Comparison of ENCODE assay signal across 18 mouse cellular contexts in the genomic region with DNA sequence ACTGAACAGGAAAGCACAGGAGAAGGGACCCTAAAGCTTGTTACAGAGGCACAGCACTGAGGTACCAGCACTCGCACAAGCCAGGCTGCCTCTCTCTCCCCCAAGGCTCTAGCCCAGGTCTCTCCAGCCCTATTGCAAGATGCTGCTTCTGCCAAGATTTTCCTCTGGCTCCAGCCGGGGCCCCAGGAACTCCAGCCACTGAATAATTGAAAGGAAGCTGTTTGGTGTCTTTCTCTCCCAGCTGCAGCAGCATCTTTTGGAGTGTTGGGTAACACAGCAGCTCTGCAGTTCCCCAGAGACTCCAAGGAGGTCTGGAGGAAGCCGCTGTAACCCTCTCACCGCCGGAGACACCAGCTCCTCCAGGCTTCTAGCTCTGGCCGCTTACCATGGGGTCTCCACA. TPM values are rescaled to one million over a fixed set of nuclear protein-coding genes. Genes with fewer than 3 reads are reported as not detected.
DNase-seq lines count a peak whose midpoint lies in the region; ATAC-seq and TF ChIP-seq lines count a peak whose summit lies in the region.
"Had no signal": no experiment of that assay in that cellular context is flagged by ENCODE, and none has a peak within 500 bp of the region (broad histone marks: within the 10 kb centered on the region; RNA-seq: fewer than 3 reads in every experiment).

No protein-coding gene starts in this region.

- peaks cover 40% of the 10 kb centered on the region for H3K4me1 ChIP-seq in hindbrain, embryonic 15.5 days (replicated peaks)
- peaks cover 32% of the 10 kb centered on the region for H3K4me1 ChIP-seq in neural tube, embryonic 12.5 days

- no peaks in the 10 kb centered on the region for H3K9me3 ChIP-seq in hindbrain, embryonic 15.5 days
- no peaks in the 10 kb centered on the region for H3K9me3 ChIP-seq in neural tube, embryonic 12.5 days

- no peaks in the 10 kb centered on the region for H3K36me3 ChIP-seq in hindbrain, embryonic 15.5 days
- peaks cover 4% of the 10 kb centered on the region; the same call in 1 of the 2 replicates for H3K36me3 ChIP-seq in neural tube, embryonic 12.5 days

- WGBS in hindbrain, embryonic 15.5 days = 31% methylated on average over 6 of the region's 6 CpGs
- 46% methylated on average over 6 of the region's 6 CpGs for WGBS in neural tube, embryonic 12.5 days

- TF ChIP-seq CTCF in gastrocnemius, adult 2 months (IDR thresholded peaks at IDR 0.05) = no peak
- no peak for TF ChIP-seq CTCF in brain, embryonic 14.5 days (IDR thresholded peaks at IDR 0.05; ENCODE audit: borderline replicate concordance, extremely low read depth, insufficient read depth, insufficient read length)

- H3K27ac ChIP-seq in gastrocnemius, adult 2 months = no peak overlapping the region
- peak overlapping the region; percentile 47 for H3K27ac ChIP-seq in hindbrain, embryonic 15.5 days (replicated peaks)
- peak overlapping the region; percentile 43; the same call in 1 of the 2 replicates for H3K27ac ChIP-seq in neural tube, embryonic 12.5 days
- H3K27ac ChIP-seq: liver, embryonic 14.5 days had no signal

- peak; percentile 32 for DNase-seq in gastrocnemius, postnatal 14 days
- DNase-seq in gastrocnemius, adult 2 months = no peak
- peak; percentile 40 for DNase-seq in brain, embryonic 14.5 days (ENCODE audit: low read depth)
- no peak for DNase-seq in natural killer cell, adult 2 months (ENCODE audit: low spot score in 2 of 2)
- DNase-seq in layer of hippocampus, postnatal 36 days = no peak
- no peak for DNase-seq in layer of hippocampus, adult 9-11 months
- DNase-seq: B cell, adult 2 months; cerebellum, adult 8-10 months; left cerebral cortex, postnatal 4 days; lung, postnatal 36 days; thymus, postnatal 25 days had no signal

- TF ChIP-seq POLR2A in brain, embryonic 14.5 days (IDR thresholded peaks at IDR 0.05; ENCODE audit: borderline replicate concordance, extremely low read depth, insufficient read depth, insufficient read length, poor library complexity, severe bottlenecking) = no peak

- intact Hi-C loops in gastrocnemius, postnatal 14 days (cut with DNase I; ENCODE audit: low total_unique reads) = no loop called here
- intact Hi-C loops in gastrocnemius, adult 2 months (cut with DNase I) = no loop called here

- H3K9ac ChIP-seq in hindbrain, embryonic 15.5 days = 0 out of 2 replicates have a peak overlapping the region, but pooled peaks have one; percentile 8
- H3K9ac ChIP-seq in neural tube, embryonic 12.5 days = no peak overlapping the region
- H3K9ac ChIP-seq: liver, embryonic 14.5 days had no signal

- H3K4me3 ChIP-seq in gastrocnemius, adult 2 months = no peak overlapping the region
- no peak overlapping the region for H3K4me3 ChIP-seq in hindbrain, embryonic 15.5 days
- H3K4me3 ChIP-seq in neural tube, embryonic 12.5 days = no peak overlapping the region

- H3K27me3 ChIP-seq in hindbrain, embryonic 15.5 days = no peaks in the 10 kb centered on the region
- H3K27me3 ChIP-seq in neural tube, embryonic 12.5 days (replicated peaks) = no peaks in the 10 kb centered on the region

- no peak for ATAC-seq in hindbrain, embryonic 15.5 days (ENCODE audit: low FRiP score, low read depth)
- ATAC-seq in neural tube, embryonic 12.5 days (ENCODE audit: low FRiP score, low read depth) = no peak
- ATAC-seq: forebrain, embryonic 14.5 days; intestine, embryonic 16.5 days had no signal

- H3K4me2 ChIP-seq in hindbrain, embryonic 15.5 days = no peak overlapping the region
- no peak overlapping the region for H3K4me2 ChIP-seq in neural tube, embryonic 12.5 days (replicated peaks)

RNA-seq across cellular contexts. Expression of gene Srrm3, which starts 19.5 kb away (rescaled TPM):
- not detected for total RNA-seq in gastrocnemius, postnatal 14 days (2021)
- total RNA-seq in gastrocnemius, adult 2 months (2021) = not detected
- polyA plus RNA-seq in brain, embryonic 14.5 days (2012; rRNA removed) = 57.1 and 82.6 TPM in 2 replicates
- 79.4 and 90.0 TPM in 2 replicates for polyA plus RNA-seq in hindbrain, embryonic 15.5 days (2015; fragmentation: Nextera tagmentation; extraction: Ambion mirVana)
- polyA plus RNA-seq in neural tube, embryonic 12.5 days (2016; fragmentation: Nextera tagmentation; extraction: Ambion mirVana) = 71.4 and 77.2 TPM in 2 replicates
- total RNA-seq in layer of hippocampus, postnatal 36 days (2021) = 10 to 100 TPM; 83.5 to 86.9 TPM

RNA-seq across cellular contexts. Expression of gene Mdh2, which starts 47.9 kb away (rescaled TPM):
- 1,000 to 10,000 TPM; 1,031 to 1,199 TPM for total RNA-seq in gastrocnemius, postnatal 14 days (2021)
- 1,000 to 10,000 TPM in 1 of 2 experiments, 100 to 1,000 TPM in 1; 910 to 1,211 TPM for total RNA-seq in gastrocnemius, adult 2 months (2021)
- 476 and 499 TPM in 2 replicates for polyA plus RNA-seq in brain, embryonic 14.5 days (2012; rRNA removed)
- 616 and 619 TPM in 2 replicates for polyA plus RNA-seq in hindbrain, embryonic 15.5 days (2015; fragmentation: Nextera tagmentation; extraction: Ambion mirVana)
- polyA plus RNA-seq in neural tube, embryonic 12.5 days (2016; fragmentation: Nextera tagmentation; extraction: Ambion mirVana) = 606 and 613 TPM in 2 replicates
- 100 to 1,000 TPM; 387 to 407 TPM for total RNA-seq in layer of hippocampus, postnatal 36 days (2021)

RNA-seq across cellular contexts. Expression of gene Styxl1, which starts 48.0 kb away (rescaled TPM):
- total RNA-seq in gastrocnemius, postnatal 14 days (2021) = not detected
- total RNA-seq in gastrocnemius, adult 2 months (2021) = not detected
- polyA plus RNA-seq in brain, embryonic 14.5 days (2012; rRNA removed) = 0.08 and 0.15 TPM in 2 replicates
- polyA plus RNA-seq in hindbrain, embryonic 15.5 days (2015; fragmentation: Nextera tagmentation; extraction: Ambion mirVana) = 0.25 and 0.60 TPM in 2 replicates
- polyA plus RNA-seq in neural tube, embryonic 12.5 days (2016; fragmentation: Nextera tagmentation; extraction: Ambion mirVana) = 0.30 TPM in 1 of 2 replicates, not detected in the other
- total RNA-seq in layer of hippocampus, postnatal 36 days (2021) = not detected
- total RNA-seq: ES-E14; layer of hippocampus, adult 18-20 months; left cerebral cortex, postnatal 4 days had no signal

Comparison
In these comparisons a context has a peak if more than half of its experiments do, and no peak if none do; other contexts are left out.
1. DNase-seq: peak in gastrocnemius, postnatal 14 days (single experiment) and brain, embryonic 14.5 days (single experiment); none in gastrocnemius, adult 2 months (single experiment), natural killer cell, adult 2 months (0 of 2), layer of hippocampus, postnatal 36 days (0 of 2) and layer of hippocampus, adult 9-11 months (single experiment).
2. RNA of gene Srrm3, which starts 19.5 kb away (total RNA-seq): 83.5 to 86.9 TPM in layer of hippocampus, postnatal 36 days; not detected in gastrocnemius, postnatal 14 days and not detected in gastrocnemius, adult 2 months; every median in the first group is over 10 times any median in the second.